Mouse (Mus musculus): Measurements from ENCODE around the gene Afg1l. TPM values are rescaled to one million over a fixed set of nuclear protein-coding genes. Genes with fewer than 3 reads are reported as not detected.

Afg1l gene
- polyA plus RNA-seq, 1 experiment from 2014 or later = 7.0 TPM

DNA sequence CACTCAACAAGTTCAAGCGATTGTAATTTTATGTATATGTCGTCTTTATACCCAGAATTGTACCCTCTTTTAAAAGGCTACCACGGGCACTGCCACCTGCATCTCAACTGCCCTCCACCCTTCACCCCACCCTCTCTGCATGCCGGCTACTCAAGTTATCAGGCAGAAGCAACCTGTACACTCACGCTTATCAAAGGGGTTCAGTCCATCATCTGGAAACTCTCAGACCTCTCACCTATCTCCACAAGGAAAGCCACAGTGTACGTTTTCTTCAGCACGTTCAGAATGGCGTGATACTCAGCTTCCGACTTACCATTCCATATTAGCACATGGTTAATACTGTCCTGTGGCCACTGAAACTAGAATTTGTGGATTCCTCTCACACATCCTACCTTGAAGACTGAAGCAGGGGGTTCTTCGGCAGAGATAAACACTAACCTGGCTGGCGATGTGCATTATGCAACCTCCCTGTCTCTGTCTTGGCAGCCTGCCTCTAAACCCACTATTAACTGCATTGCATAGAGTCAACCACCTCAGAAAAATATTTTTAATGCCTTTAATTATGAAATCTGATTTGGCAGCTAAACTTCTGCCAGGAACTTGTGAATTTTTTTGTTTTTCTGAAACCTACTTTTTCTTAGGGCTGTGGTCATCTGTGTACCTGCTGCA, 213.2 kb downstream of the Afg1l start:
- no peak overlapping the region for H3K4me3 ChIP-seq (replicated peaks; ENCODE audit: low read depth, low read length)
- ATAC-seq (ENCODE audit: low FRiP score, low TSS enrichment) (no peak), DNase-seq (no peak)
- no peaks in the 10 kb centered on the region for H3K9me3 ChIP-seq (ENCODE audit: control insufficient read depth, low read length)
- H3K36me3 ChIP-seq (ENCODE audit: control insufficient read depth, insufficient read depth, low read length) = peaks cover 9% of the 10 kb centered on the region; the same call in 1 of the 2 replicates
- H3K4me1 ChIP-seq (ENCODE audit: control insufficient read depth, insufficient read depth, low read length) = no peaks in the 10 kb centered on the region
- H3K9ac ChIP-seq (replicated peaks; ENCODE audit: low read length) = no peak overlapping the region
- H3K4me2 ChIP-seq (ENCODE audit: low read length) = no peak overlapping the region
- no peaks in the 10 kb centered on the region for H3K27me3 ChIP-seq (ENCODE audit: control insufficient read depth, insufficient read depth, low read length)
- no peak overlapping the region for H3K27ac ChIP-seq (replicated peaks; ENCODE audit: low read depth, low read length)
- 93% methylated on average over 11 of the region's 11 CpGs for WGBS

GRCm38 (mm10) chr10:42264195-42264594, 214.2 kb downstream of the Afg1l start:
- Histone ChIP-seq H3K27me3 (ENCODE audit: control insufficient read depth, insufficient read depth, low read length) (no peaks in the 10 kb centered on the region), H3K9ac (replicated peaks; ENCODE audit: low read length) (no peak overlapping the region), H3K36me3 (ENCODE audit: control insufficient read depth, insufficient read depth, low read length) (peaks cover 9% of the 10 kb centered on the region; the same call in 1 of the 2 replicates), H3K4me3 (replicated peaks; ENCODE audit: low read depth, low read length) (no peak overlapping the region), H3K27ac (replicated peaks; ENCODE audit: low read depth, low read length) (no peak overlapping the region), H3K9me3 (ENCODE audit: control insufficient read depth, low read length) (no peaks in the 10 kb centered on the region), H3K4me1 (ENCODE audit: control insufficient read depth, insufficient read depth, low read length) (no peaks in the 10 kb centered on the region), H3K4me2 (ENCODE audit: low read length) (no peak overlapping the region)
- 84% methylated on average over 5 of the region's 5 CpGs for WGBS
- ATAC-seq (ENCODE audit: low FRiP score, low TSS enrichment) (no peak), DNase-seq (no peak)

DNA sequence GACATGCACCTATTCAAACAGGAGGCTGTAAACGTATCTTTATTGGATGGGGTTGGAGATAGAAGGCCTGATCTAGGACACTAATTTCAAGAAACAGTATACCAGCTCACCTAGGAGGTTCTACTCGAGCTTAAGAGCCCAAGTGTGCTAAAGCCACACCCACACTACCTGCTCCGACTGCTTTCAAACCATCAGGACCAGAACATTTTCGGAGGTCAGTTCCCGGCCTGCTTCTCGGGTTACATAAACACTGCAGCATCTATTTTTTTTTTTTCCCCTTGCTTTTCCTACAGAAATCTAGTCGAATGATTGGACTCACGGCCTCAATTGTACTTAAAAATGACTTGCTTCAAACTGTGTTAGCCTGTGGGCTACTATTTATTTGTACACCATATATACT, 214.7 kb downstream of the Afg1l start:
- no peak overlapping the region for H3K27ac ChIP-seq (replicated peaks; ENCODE audit: low read depth, low read length)
- no peak overlapping the region for H3K9ac ChIP-seq (replicated peaks; ENCODE audit: low read length)
- H3K36me3 ChIP-seq (ENCODE audit: control insufficient read depth, insufficient read depth, low read length) = peaks cover 9% of the 10 kb centered on the region; the same call in 1 of the 2 replicates
- no peaks in the 10 kb centered on the region for H3K9me3 ChIP-seq (ENCODE audit: control insufficient read depth, low read length)
- H3K27me3 ChIP-seq (ENCODE audit: control insufficient read depth, insufficient read depth, low read length) = no peaks in the 10 kb centered on the region
- no peak for ATAC-seq (ENCODE audit: low FRiP score, low TSS enrichment)
- no peak overlapping the region for H3K4me2 ChIP-seq (ENCODE audit: low read length)
- no peak overlapping the region for H3K4me3 ChIP-seq (replicated peaks; ENCODE audit: low read depth, low read length)
- DNase-seq = no peak
- H3K4me1 ChIP-seq (ENCODE audit: control insufficient read depth, insufficient read depth, low read length) = no peaks in the 10 kb centered on the region
- 90% methylated on average over 8 of the region's 8 CpGs for WGBS

Other genes with a start within 250 kb of the Afg1l start
- 6.0 and 8.3 TPM in 2 replicates for gene Foxo3, start 201.8 kb downstream of the Afg1l start, polyA plus RNA-seq (2014; fragmentation: Nextera tagmentation; extraction: Ambion mirVana)
- gene Snx3, start 23.5 kb upstream of the Afg1l start, polyA plus RNA-seq (2014; fragmentation: Nextera tagmentation; extraction: Ambion mirVana) = 250 and 272 TPM in 2 replicates
- gene Nr2e1, start 105.1 kb upstream of the Afg1l start, polyA plus RNA-seq (2014; fragmentation: Nextera tagmentation; extraction: Ambion mirVana) = 3.4 and 5.5 TPM in 2 replicates
- 38.9 and 43.1 TPM in 2 replicates for gene Ostm1, start 105.3 kb upstream of the Afg1l start, polyA plus RNA-seq (2014; fragmentation: Nextera tagmentation; extraction: Ambion mirVana)

Measured in midbrain, embryonic 14.5 days (tissue).